In genomic region chr12:110976589-110977344, GRCm38 (mm10) we compare ENCODE assay signal across 13 mouse cellular contexts. TPM values are rescaled to one million over a fixed set of nuclear protein-coding genes. Genes with fewer than 3 reads are reported as not detected.
DNase-seq lines count a peak whose midpoint lies in the region; ATAC-seq and TF ChIP-seq lines count a peak whose summit lies in the region.
"Had no signal": no experiment of that assay in that cellular context is flagged by ENCODE, and none has a peak within 500 bp of the region (broad histone marks: within the 10 kb centered on the region; RNA-seq: fewer than 3 reads in every experiment).

No protein-coding gene starts in this region.

- peak overlapping the region; percentile 93 for H3K4me3 ChIP-seq in testis, adult 2 months (ENCODE audit: control insufficient read depth, low read depth, low read length)
- H3K4me3 ChIP-seq in limb, embryonic 13.5 days: no peak overlapping the region

- ATAC-seq in limb, embryonic 13.5 days (ENCODE audit: low FRiP score, low read depth): no peak
- ATAC-seq: CD4-positive, CD25-positive, alpha-beta regulatory T cell, adult 4 months had no signal

- peak overlapping the region; percentile 81; the same call in 1 of the 2 replicates for H3K4me2 ChIP-seq in limb, embryonic 13.5 days (replicated peaks)
- H3K4me2 ChIP-seq: midbrain, embryonic 11.5 days had no signal

- no peak overlapping the region; the same call in 1 of the 2 replicates for H3K9ac ChIP-seq in limb, embryonic 13.5 days
- H3K9ac ChIP-seq: lung, embryonic 15.5 days had no signal

- WGBS in limb, embryonic 13.5 days: 92% methylated on average over 60 of the region's 60 CpGs

- DNase-seq in gastrocnemius, postnatal 25 days: peak; percentile 44
- DNase-seq in gastrocnemius, adult 8-10 months (ENCODE audit: low spot score in 2 of 2): no peak
- DNase-seq in testis, postnatal 10 days (ENCODE audit: low spot score): no peak
- DNase-seq in thymus, postnatal 14 days: no peak
- DNase-seq in right cerebral cortex, postnatal 14 days: no peak
- DNase-seq: kidney, adult 11 months; kidney, postnatal 4 days had no signal

- no peaks in the 10 kb centered on the region for H3K27me3 ChIP-seq in testis, adult 2 months (ENCODE audit: control insufficient read depth, insufficient read depth, low read length)
- H3K27me3 ChIP-seq in limb, embryonic 13.5 days: no peaks in the 10 kb centered on the region
- H3K27me3 ChIP-seq: lung, embryonic 15.5 days had no signal

- peak; percentile 53; the same call in 1 of the 2 replicates for TF ChIP-seq POLR2A in testis, adult 2 months (IDR thresholded peaks at IDR 0.05; ENCODE audit: control insufficient read depth, low read depth, low read length)

- H3K4me1 ChIP-seq in testis, adult 2 months (ENCODE audit: control insufficient read depth, insufficient read depth, low read length): peaks cover 20% of the 10 kb centered on the region
- H3K4me1 ChIP-seq in limb, embryonic 13.5 days: peaks cover 14% of the 10 kb centered on the region

- H3K27ac ChIP-seq in testis, adult 2 months (ENCODE audit: control insufficient read depth, insufficient read depth, low read depth, low read length): no peak overlapping the region
- no peak overlapping the region for H3K27ac ChIP-seq in limb, embryonic 13.5 days
- H3K27ac ChIP-seq: hindbrain, embryonic 10.5 days; lung, embryonic 15.5 days had no signal

- H3K9me3 ChIP-seq in limb, embryonic 13.5 days: no peaks in the 10 kb centered on the region
- H3K9me3 ChIP-seq: hindbrain, embryonic 10.5 days; lung, embryonic 15.5 days had no signal

- H3K36me3 ChIP-seq in testis, adult 2 months (ENCODE audit: control insufficient read depth, insufficient read depth, low read length): no peaks in the 10 kb centered on the region
- H3K36me3 ChIP-seq in limb, embryonic 13.5 days: peaks cover 52% of the 10 kb centered on the region

- TF ChIP-seq CTCF in testis, adult 2 months (IDR thresholded peaks at IDR 0.05; ENCODE audit: control insufficient read depth, insufficient read depth, insufficient replicate concordance, low read depth, low read length): no peak

RNA-seq across cellular contexts. Expression of gene Ankrd9, which starts 2.1 kb away (rescaled TPM):
- total RNA-seq in gastrocnemius, postnatal 25 days (2021): 100 to 1,000 TPM; 130 to 154 TPM
- 100 to 1,000 TPM; 147 to 209 (median 152) TPM for total RNA-seq in gastrocnemius, adult 8-10 months (2022)
- 157 and 171 TPM in 2 replicates for polyA plus RNA-seq in testis, adult 2 months (2012; rRNA removed)
- 14.1 and 16.3 TPM in 2 replicates for polyA plus RNA-seq in limb, embryonic 13.5 days (2015; fragmentation: Nextera tagmentation; extraction: Ambion mirVana)
